Mouse (Mus musculus) effector memory CD4-positive, alpha-beta T cell, adult 5 months (primary cell): ENCODE results near the gene Ankrd40. TPM values are rescaled to one million over a fixed set of nuclear protein-coding genes. Genes with fewer than 3 reads are reported as not detected.

Source experiments
- polyA plus RNA-seq: library from polyadenylated mRNA; unstranded; fragments of 100-300 nt; shearing (Covaris generic); gene quantifications from one replicate; pipeline ENCODE4 v1.2.1, GENCODE M21; 2017

Gene Ankrd40
- 44.5 TPM for polyA plus RNA-seq

GRCm38 (mm10) chr11:94327693-94328643, at the start of gene Ankrd40:
Ankrd40 (plus strand) TSS chr11:94328001.

GRCm38 (mm10) chr11:94281199-94282181, 46.3 kb upstream of the Ankrd40 start, which contains the start of gene Gm21885:
Gm21885 (plus strand) TSS chr11:94281873.

GRCm38 (mm10) chr11:94321931-94322400, 5.8 kb upstream of the Ankrd40 start, which contains the start of gene Luc7l3:
Luc7l3 (minus strand) TSS chr11:94321988.

Other genes with a start within 250 kb of the Ankrd40 start
- 213 TPM for gene Tob1, start 116.5 kb upstream of the Ankrd40 start, polyA plus RNA-seq
- gene Wfikkn2, start 82.0 kb upstream of the Ankrd40 start, polyA plus RNA-seq, result 2.6 TPM
- not detected for gene Gm21885, start 46.1 kb upstream of the Ankrd40 start, polyA plus RNA-seq
- gene Luc7l3, start 6.0 kb upstream of the Ankrd40 start, polyA plus RNA-seq, result 70.6 TPM
- 2.5 TPM for gene Abcc3, start 65.0 kb downstream of the Ankrd40 start, polyA plus RNA-seq
- not detected for gene Cacna1g, start 146.2 kb downstream of the Ankrd40 start, polyA plus RNA-seq
- not detected for gene Spata20, start 158.2 kb downstream of the Ankrd40 start, polyA plus RNA-seq
- gene Epn3, start 172.0 kb downstream of the Ankrd40 start, polyA plus RNA-seq, result not detected
- not detected for gene Mycbpap, start 193.7 kb downstream of the Ankrd40 start, polyA plus RNA-seq
- 2.2 TPM for gene Rsad1, start 221.3 kb downstream of the Ankrd40 start, polyA plus RNA-seq
- gene Chad, start 237.0 kb downstream of the Ankrd40 start, polyA plus RNA-seq, result not detected